Mouse (Mus musculus) monocyte, adult 5-6 weeks (primary cell): ENCODE measurements around the gene Dvl2. TPM values are rescaled to one million over a fixed set of nuclear protein-coding genes. Genes with fewer than 3 reads are reported as not detected.
A peak's percentile ranks its signal among the peaks of the same experiment; 100 is the strongest.

Experiments used
- ATAC-seq: fragments of 153-309, 156-312 bp; replicated peaks from 2 replicates; pipeline ENCODE4 v1.8.0; 2017; ENCODE audit warnings: mild to moderate bottlenecking; ENCODE audit not compliant: low TSS enrichment, insufficient number of reproducible peaks, severe bottlenecking, poor library complexity, low FRiP score
- total RNA-seq: library from RNA; stranded (forward); fragments of 200-1000, 200-491, 200-594 nt; gene quantifications from 3 replicates; pipeline ENCODE4 v1.2.3, GENCODE M21; 2017

The Dvl2 gene
- total RNA-seq, 1 experiment from 2014 or later, result 18.6 TPM

DNA sequence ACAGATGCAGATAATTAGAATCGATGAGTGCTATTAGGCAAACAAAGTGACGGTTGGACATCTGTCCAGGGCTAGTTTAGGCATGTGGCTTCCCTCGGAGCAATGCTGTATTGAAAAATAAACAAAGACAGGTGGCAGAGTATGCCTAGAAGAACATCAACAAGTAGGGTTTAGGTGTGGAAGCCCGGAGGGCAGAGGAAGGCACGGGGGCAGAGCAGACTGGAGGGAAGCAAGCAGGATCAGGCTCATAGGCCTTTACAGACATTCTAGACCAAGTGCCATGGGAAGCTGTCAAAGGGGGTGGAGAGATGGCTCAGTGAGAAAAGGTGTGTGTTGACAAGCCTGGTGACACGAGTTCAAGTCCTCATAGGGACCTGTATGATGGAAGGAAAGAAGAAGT is 49.0 kb downstream of the Dvl2 start:
- ATAC-seq, result no peak

- no peak for ATAC-seq
Observed at GRCm38 (mm10) chr11:70049816-70050215, 49.4 kb downstream of the Dvl2 start.

DNA sequence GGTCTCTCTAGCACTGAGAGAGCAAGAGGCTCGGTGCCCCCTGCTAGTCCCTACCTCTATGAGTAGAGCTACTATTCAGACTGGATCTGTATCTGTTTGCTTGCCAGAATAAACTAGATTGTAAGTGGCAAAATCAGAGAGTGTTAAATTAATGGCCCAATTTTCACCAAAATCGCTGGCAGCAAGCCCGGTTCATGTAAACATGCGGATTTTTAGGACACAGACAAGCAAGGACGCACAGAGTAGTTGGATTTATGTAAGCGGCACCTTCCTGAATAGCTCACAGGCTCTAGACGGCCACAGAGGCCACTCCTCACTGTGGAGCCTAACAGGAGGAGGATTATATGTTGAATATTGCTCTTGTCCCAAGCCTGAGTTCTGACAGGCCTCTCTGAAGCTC is 52.8 kb downstream of the Dvl2 start:
- ATAC-seq, result no peak

GRCm38 (mm10) chr11:70053898-70054570 is 53.6 kb downstream of the Dvl2 start, which contains the start of gene Asgr1:
Gene Asgr1 (plus strand): TSS chr11:70054085.
- no peak for ATAC-seq

DNA sequence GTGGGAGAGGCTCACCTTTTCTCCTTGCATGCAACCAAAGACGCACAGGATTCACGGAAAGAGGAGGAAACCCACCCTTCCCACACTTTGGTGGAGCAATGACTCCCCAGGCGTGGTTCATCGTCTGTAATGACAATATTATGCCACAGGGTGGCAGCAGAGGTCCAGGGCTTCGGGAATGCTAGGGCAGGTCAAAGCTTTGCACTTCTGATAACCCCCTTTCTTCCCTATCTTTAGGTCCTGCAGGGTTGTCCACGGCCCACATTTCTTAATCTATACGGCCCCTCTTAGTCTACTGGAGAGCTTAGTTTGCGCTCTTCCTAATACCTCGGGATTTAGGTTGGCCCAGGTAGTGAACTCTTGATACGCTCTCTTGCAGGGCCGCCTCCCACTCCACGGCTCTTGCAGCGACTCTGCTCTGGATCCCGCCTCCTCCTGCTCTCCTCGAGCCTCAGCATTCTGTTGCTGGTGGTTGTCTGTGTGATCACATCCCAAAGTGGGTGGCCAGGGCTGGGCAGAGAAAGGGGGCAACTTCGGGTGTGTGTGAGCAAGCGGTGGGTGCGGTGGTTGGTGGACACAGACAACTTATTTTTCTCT is 55.3 kb downstream of the Dvl2 start:
- ATAC-seq, result peak; percentile 81

DNA sequence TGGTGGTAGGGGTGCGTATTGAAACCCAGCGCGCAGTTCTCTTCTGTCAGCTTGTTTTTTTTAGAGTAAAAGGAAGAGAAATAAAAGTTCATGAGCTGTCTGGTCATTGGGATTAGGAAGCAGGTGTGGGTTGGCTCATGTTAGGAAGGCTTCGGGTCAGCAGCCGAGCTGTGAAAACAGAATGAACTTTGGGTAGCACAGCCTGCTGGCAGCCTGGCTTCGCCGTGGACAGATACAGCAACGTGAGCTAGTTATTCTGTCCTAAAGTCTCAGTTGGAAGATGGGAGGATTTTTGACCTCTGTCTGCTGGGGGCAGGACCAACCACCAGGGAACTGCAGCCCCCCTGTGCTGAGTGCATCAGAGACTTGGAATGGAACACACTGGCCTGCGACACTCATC is 57.4 kb downstream of the Dvl2 start:
- no peak for ATAC-seq

- ATAC-seq, result no peak
Observed at GRCm38 (mm10) chr11:70059930-70060329, 59.5 kb downstream of the Dvl2 start.

Other genes starting within 250 kb of the Dvl2 start
- 21.5 to 120 TPM (median 48.7 TPM) in 3 replicates for gene Polr2a, start 242.0 kb upstream of the Dvl2 start, total RNA-seq
- not detected in 3 replicates for gene Slc35g3, start 238.6 kb upstream of the Dvl2 start, total RNA-seq
- gene Zbtb4, start 234.7 kb upstream of the Dvl2 start, total RNA-seq, result 6.6 to 23.7 TPM (median 7.7 TPM) in 3 replicates
- 2.3 to 5.8 TPM (median 2.7 TPM) in 3 replicates for gene Chrnb1, start 204.7 kb upstream of the Dvl2 start, total RNA-seq
- gene Fgf11, start 198.7 kb upstream of the Dvl2 start, total RNA-seq, result 0.64 TPM in 1 of 3 replicates, not detected in the others
- gene Tmem102, start 195.0 kb upstream of the Dvl2 start, total RNA-seq, result not detected in 3 replicates
- gene Gm39566, start 185.3 kb upstream of the Dvl2 start, total RNA-seq, result not detected in 3 replicates
- 0.29 TPM in 1 of 3 replicates, not detected in the others for gene Spem2, start 182.1 kb upstream of the Dvl2 start, total RNA-seq
- gene Spem1, start 178.4 kb upstream of the Dvl2 start, total RNA-seq, result not detected in 3 replicates
- gene Nlgn2, start 162.8 kb upstream of the Dvl2 start, total RNA-seq, result 0.10 to 0.29 TPM (median 0.11 TPM) in 3 replicates
- 35.3 to 85.7 TPM (median 75.7 TPM) in 3 replicates for gene Tmem256, start 162.1 kb upstream of the Dvl2 start, total RNA-seq
- 0.53 to 3.8 TPM (median 2.8 TPM) in 3 replicates for gene Plscr3, start 154.2 kb upstream of the Dvl2 start, total RNA-seq
- gene Tnk1, start 141.9 kb upstream of the Dvl2 start, total RNA-seq, result not detected in 3 replicates
- gene Tmem95, start 122.6 kb upstream of the Dvl2 start, total RNA-seq, result not detected in 3 replicates
- gene Kctd11, start 119.2 kb upstream of the Dvl2 start, total RNA-seq, result 1.6 to 9.9 TPM (median 2.5 TPM) in 3 replicates
- 83.6 to 201 TPM (median 84.0 TPM) in 3 replicates for gene Acap1, start 105.1 kb upstream of the Dvl2 start, total RNA-seq
- gene 2810408A11Rik, start 99.6 kb upstream of the Dvl2 start, total RNA-seq, result 0.87 TPM in 1 of 3 replicates, not detected in the others
- gene Neurl4, start 99.5 kb upstream of the Dvl2 start, total RNA-seq, result 16.1 to 57.8 TPM (median 24.6 TPM) in 3 replicates
- gene Gps2, start 86.7 kb upstream of the Dvl2 start, total RNA-seq, result 85.4 to 110 TPM (median 101 TPM) in 3 replicates
- 255 to 299 TPM (median 276 TPM) in 3 replicates for gene Eif5a, start 78.6 kb upstream of the Dvl2 start, total RNA-seq
- gene Ybx2, start 64.8 kb upstream of the Dvl2 start, total RNA-seq, result not detected in 3 replicates
- not detected in 3 replicates for gene Slc2a4, start 52.4 kb upstream of the Dvl2 start, total RNA-seq
- gene Cldn7, start 35.8 kb upstream of the Dvl2 start, total RNA-seq, result not detected in 3 replicates
- 19.4 to 30.8 TPM (median 23.6 TPM) in 3 replicates for gene Ctdnep1, start 19.4 kb upstream of the Dvl2 start, total RNA-seq
- gene Elp5, start 18.1 kb upstream of the Dvl2 start, total RNA-seq, result 29.0 to 43.7 TPM (median 33.9 TPM) in 3 replicates
- 244 to 340 TPM (median 296 TPM) in 3 replicates for gene Gabarap, start 9.5 kb upstream of the Dvl2 start, total RNA-seq
- gene Phf23, start 4.8 kb upstream of the Dvl2 start, total RNA-seq, result 48.7 to 74.0 TPM (median 57.5 TPM) in 3 replicates
- gene Acadvl, start 14.8 kb downstream of the Dvl2 start, total RNA-seq, result 46.9 to 64.6 TPM (median 55.3 TPM) in 3 replicates
- gene Dlg4, start 16.3 kb downstream of the Dvl2 start, total RNA-seq, result 3.5 to 20.2 TPM (median 6.5 TPM) in 3 replicates
- gene Asgr1, start 53.5 kb downstream of the Dvl2 start, total RNA-seq, result not detected in 3 replicates
- gene Asgr2, start 92.0 kb downstream of the Dvl2 start, total RNA-seq, result 2.8 TPM in 1 of 3 replicates, not detected in the others
- 0.38 to 0.39 TPM in 2 of 3 replicates, not detected in the other for gene Mgl2, start 129.7 kb downstream of the Dvl2 start, total RNA-seq
- gene Clec10a, start 155.6 kb downstream of the Dvl2 start, total RNA-seq, result 5.3 to 21.7 TPM (median 15.6 TPM) in 3 replicates
- not detected in 3 replicates for gene Slc16a11, start 212.2 kb downstream of the Dvl2 start, total RNA-seq
- gene Slc16a13, start 220.5 kb downstream of the Dvl2 start, total RNA-seq, result 1.9 to 11.0 TPM (median 3.1 TPM) in 3 replicates
- not detected in 3 replicates for gene Bcl6b, start 229.2 kb downstream of the Dvl2 start, total RNA-seq
- 8.1 to 28.1 TPM (median 18.3 TPM) in 3 replicates for gene 0610010K14Rik, start 237.3 kb downstream of the Dvl2 start, total RNA-seq
- 3.3 to 5.8 TPM in 2 of 3 replicates, not detected in the other for gene Gm21988, start 239.2 kb downstream of the Dvl2 start, total RNA-seq
- gene Rnasek, start 239.2 kb downstream of the Dvl2 start, total RNA-seq, result 17.5 to 31.1 TPM (median 23.2 TPM) in 3 replicates